ENCODE assay signal across 18 mouse cellular contexts in genomic region chr4:149800576-149800975, GRCm38 (mm10). TPM values are rescaled to one million over a fixed set of nuclear protein-coding genes. Genes with fewer than 3 reads are reported as not detected.
DNase-seq lines count a peak whose midpoint lies in the region; ATAC-seq and TF ChIP-seq lines count a peak whose summit lies in the region.
"Had no signal": no experiment of that assay in that cellular context is flagged by ENCODE, and none has a peak within 500 bp of the region (broad histone marks: within the 10 kb centered on the region; RNA-seq: fewer than 3 reads in every experiment).

No protein-coding gene starts in this region.

- H3K9me3 ChIP-seq in stomach, postnatal 0 days (ENCODE audit: control insufficient read depth, low read length): no peaks in the 10 kb centered on the region
- H3K9me3 ChIP-seq: forebrain, embryonic 10.5 days; midbrain, embryonic 12.5 days had no signal

- ATAC-seq in stomach, postnatal 0 days (ENCODE audit: low FRiP score, low TSS enrichment): no peak
- ATAC-seq in megakaryocyte-erythroid progenitor cell, adult 5-6 weeks (replicated peaks; ENCODE audit: low FRiP score, low TSS enrichment, poor library complexity, severe bottlenecking): no peak
- ATAC-seq: CD4-positive, CD25-positive, alpha-beta regulatory T cell, adult 4 months; forebrain, embryonic 16.5 days had no signal

- no peak overlapping the region for H3K4me3 ChIP-seq in kidney, adult 2 months (ENCODE audit: insufficient read depth, low read depth, low read length)
- no peak overlapping the region for H3K4me3 ChIP-seq in liver, adult 2 months (ENCODE audit: insufficient read depth, low read depth, low read length)
- H3K4me3 ChIP-seq in stomach, postnatal 0 days (ENCODE audit: low read depth, low read length): no peak overlapping the region
- H3K4me3 ChIP-seq: forebrain, embryonic 10.5 days; midbrain, embryonic 12.5 days had no signal

- no peaks in the 10 kb centered on the region for H3K79me2 ChIP-seq in liver, adult 2 months (ENCODE audit: control insufficient read depth, insufficient read depth, low read length)

- no peaks in the 10 kb centered on the region for H3K27me3 ChIP-seq in kidney, adult 2 months (replicated peaks; ENCODE audit: control insufficient read depth, insufficient read depth, low read length)
- H3K27me3 ChIP-seq in liver, adult 2 months (ENCODE audit: control insufficient read depth, insufficient read depth, low read length): no peaks in the 10 kb centered on the region
- no peaks in the 10 kb centered on the region for H3K27me3 ChIP-seq in stomach, postnatal 0 days (ENCODE audit: control insufficient read depth, insufficient read depth, low read length)

- WGBS in kidney, adult 2 months: 57% methylated on average over 2 of the region's 2 CpGs
- 55% methylated on average over 2 of the region's 2 CpGs for WGBS in liver, adult 2 months
- 82% methylated on average over 2 of the region's 2 CpGs for WGBS in stomach, postnatal 0 days

- no peak overlapping the region for H3K4me2 ChIP-seq in stomach, postnatal 0 days (replicated peaks; ENCODE audit: low read depth)
- H3K4me2 ChIP-seq: heart, embryonic 11.5 days; midbrain, embryonic 12.5 days had no signal

- no peak overlapping the region for H3K27ac ChIP-seq in kidney, adult 2 months (ENCODE audit: insufficient read depth, low read depth, low read length)
- H3K27ac ChIP-seq in liver, adult 2 months (replicated peaks; ENCODE audit: insufficient read depth, low read depth, low read length): peak overlapping the region; percentile 95
- H3K27ac ChIP-seq in stomach, postnatal 0 days (replicated peaks): 0 out of 2 replicates have a peak overlapping the region, but pooled peaks have one; percentile 18
- H3K27ac ChIP-seq: forebrain, embryonic 10.5 days; hindbrain, postnatal 0 days; midbrain, embryonic 12.5 days had no signal

- H3K4me1 ChIP-seq in kidney, adult 2 months (ENCODE audit: control insufficient read depth, insufficient read depth, low read length): no peaks in the 10 kb centered on the region
- H3K4me1 ChIP-seq in liver, adult 2 months (ENCODE audit: control insufficient read depth, insufficient read depth, low read length): peaks cover 32% of the 10 kb centered on the region
- no peaks in the 10 kb centered on the region for H3K4me1 ChIP-seq in stomach, postnatal 0 days (replicated peaks; ENCODE audit: control insufficient read depth, insufficient read depth)

- no peak for TF ChIP-seq POLR2A in kidney, adult 2 months (IDR thresholded peaks at IDR 0.05; ENCODE audit: low read depth, low read length)
- TF ChIP-seq POLR2A in liver, adult 2 months (IDR thresholded peaks at IDR 0.05; ENCODE audit: extremely low read depth, insufficient read depth, low read length): no peak

- TF ChIP-seq EP300 in stomach, postnatal 0 days (optimal IDR thresholded peaks at IDR 0.05): no peak

- TF ChIP-seq CTCF in kidney, adult 2 months (conservative IDR thresholded peaks at IDR 0.05; ENCODE audit: insufficient read depth, insufficient read length, low read depth, low read length): no peak
- no peak for TF ChIP-seq CTCF in liver, adult 2 months (IDR thresholded peaks at IDR 0.05; ENCODE audit: low read depth, low read length)
- TF ChIP-seq CTCF in stomach, postnatal 0 days (IDR thresholded peaks at IDR 0.05; ENCODE audit: low read depth): no peak

- peak; percentile 46 for DNase-seq in kidney, adult 2 months
- DNase-seq in kidney, postnatal 4 days: no peak
- DNase-seq in liver, adult 2 months (ENCODE audit: extremely low read depth, low read depth, low spot score): no peak
- no peak for DNase-seq in liver
- DNase-seq in ZHBTc4 (ENCODE audit: low read depth, low spot score): peak; percentile 58
- no peak for DNase-seq in stomach, postnatal 0 days (ENCODE audit: low spot score)
- DNase-seq: cerebellum, adult 9-10 months; gastrocnemius, postnatal 14 days; left cerebral cortex, postnatal 4 days; lung, adult 18-20 months; right cerebral cortex, postnatal 14 days had no signal

- H3K9ac ChIP-seq in liver, adult 2 months (ENCODE audit: low read depth, low read length): peak overlapping the region; percentile 62; the same call in 1 of the 2 replicates
- no peak overlapping the region for H3K9ac ChIP-seq in stomach, postnatal 0 days (ENCODE audit: low read length)
- H3K9ac ChIP-seq: midbrain, embryonic 12.5 days had no signal

- no peaks in the 10 kb centered on the region for H3K36me3 ChIP-seq in kidney, adult 2 months (ENCODE audit: control insufficient read depth, insufficient read depth, low read length)
- no peaks in the 10 kb centered on the region for H3K36me3 ChIP-seq in liver, adult 2 months (ENCODE audit: control insufficient read depth, insufficient read depth, low read length)
- H3K36me3 ChIP-seq in stomach, postnatal 0 days (ENCODE audit: control insufficient read depth, insufficient read depth, low read length): no peaks in the 10 kb centered on the region
- H3K36me3 ChIP-seq: forebrain, embryonic 10.5 days; midbrain, embryonic 12.5 days had no signal

RNA-seq across cellular contexts. Expression of gene Slc25a33, which starts 26.5 kb away (rescaled TPM):
- polyA plus RNA-seq in kidney, adult 2 months (2012; rRNA removed): 16.8 and 18.3 TPM in 2 replicates
- 14.3 and 21.5 TPM in 2 replicates for total RNA-seq in liver, adult 2 months (2014; rRNA removed)
- polyA plus RNA-seq in liver, adult 2 months (2012; rRNA removed): 11.0 and 12.7 TPM in 2 replicates
- polyA plus RNA-seq in stomach, postnatal 0 days (2015; fragmentation: Nextera tagmentation; extraction: Ambion mirVana): 21.7 and 22.4 TPM in 2 replicates
- total RNA-seq in megakaryocyte-erythroid progenitor cell, adult 5-6 weeks (2014; fragmentation: Nextera tagmentation): 8.1 and 9.5 TPM in 2 replicates
- total RNA-seq in megakaryocyte-erythroid progenitor cell, adult 5-6 weeks (2017): 9.3 and 16.3 TPM in 2 replicates

Comparison
In these comparisons a context has a peak if more than half of its experiments do, and no peak if none do; other contexts are left out.
1. DNase-seq: peak in kidney, adult 2 months (single experiment) and ZHBTc4 (single experiment); none in kidney, postnatal 4 days (0 of 2), liver, adult 2 months (single experiment), liver (single experiment) and stomach, postnatal 0 days (single experiment).